Mouse (Mus musculus) liver, embryonic 13.5 days (tissue): ENCODE data around the gene Rnf144a. TPM values are rescaled to one million over a fixed set of nuclear protein-coding genes. Genes with fewer than 3 reads are reported as not detected.

Experiments used
- ATAC-seq: fragments of 200-750 bp; cut with Nextera tagmentation; 2 replicates; pipeline ENCODE4 v1.8.0; 2017; ENCODE audit warnings: low read depth, mild to moderate bottlenecking, moderate number of reproducible peaks, moderate library complexity
- DNase-seq: peaks from one replicate; pipeline ENCODE4 v3.0.0; 2022
- H3K27ac ChIP-seq: fragments of 300-500 bp; sonication (generic); 2 replicates; pipeline ENCODE4 v1.5.1; 2015; ENCODE audit warnings: moderate library complexity, mild to moderate bottlenecking, inconsistent platforms
- H3K27me3 ChIP-seq: fragments of 300-500 bp; sonication (generic); 2 replicates; pipeline ENCODE4 v1.6.1; 2015; ENCODE audit warnings: mild to moderate bottlenecking, inconsistent platforms
- H3K36me3 ChIP-seq: fragments of 300-500 bp; sonication (generic); 2 replicates; pipeline ENCODE4 v1.6.1; 2015; ENCODE audit warnings: mild to moderate bottlenecking, inconsistent platforms
- H3K4me1 ChIP-seq: fragments of 300-500 bp; sonication (generic); replicated peaks from 2 replicates; pipeline ENCODE4 v1.6.1; 2015; ENCODE audit warnings: inconsistent platforms
- H3K4me2 ChIP-seq: fragments of 300-500 bp; sonication (generic); 2 replicates; pipeline ENCODE4 v1.6.1; 2015; ENCODE audit warnings: inconsistent platforms, mild to moderate bottlenecking, moderate library complexity
- H3K4me3 ChIP-seq: fragments of 300-500 bp; sonication (generic); replicated peaks from 2 replicates; pipeline ENCODE4 v1.5.1; 2015; ENCODE audit warnings: mild to moderate bottlenecking, inconsistent platforms
- H3K9ac ChIP-seq: fragments of 300-500 bp; sonication (generic); 2 replicates; pipeline ENCODE4 v1.6.1; 2015; ENCODE audit warnings: mild to moderate bottlenecking, inconsistent platforms
- H3K9me3 ChIP-seq: fragments of 300-500 bp; sonication (generic); replicated peaks from 2 replicates; pipeline ENCODE4 v1.6.1; 2016; ENCODE audit warnings: inconsistent platforms
- WGBS: fragments of 180-500 bp; shearing (Covaris S2); methylation state at CpG from one replicate; pipeline ENCODE4 v1.1.7; 2015; ENCODE audit not compliant: insufficient replicate concordance; 5-methylcytosine and 5-hydroxymethylcytosine counted together
- polyA plus RNA-seq: library from polyadenylated mRNA; unstranded; fragments of >200 nt; fragmentation: Nextera tagmentation; extraction: Ambion mirVana; gene quantifications from 2 replicates; pipeline ENCODE4 v1.2.1, GENCODE M21; 2015

The Rnf144a gene
- 1.6 and 2.8 TPM in 2 replicates for polyA plus RNA-seq

DNA sequence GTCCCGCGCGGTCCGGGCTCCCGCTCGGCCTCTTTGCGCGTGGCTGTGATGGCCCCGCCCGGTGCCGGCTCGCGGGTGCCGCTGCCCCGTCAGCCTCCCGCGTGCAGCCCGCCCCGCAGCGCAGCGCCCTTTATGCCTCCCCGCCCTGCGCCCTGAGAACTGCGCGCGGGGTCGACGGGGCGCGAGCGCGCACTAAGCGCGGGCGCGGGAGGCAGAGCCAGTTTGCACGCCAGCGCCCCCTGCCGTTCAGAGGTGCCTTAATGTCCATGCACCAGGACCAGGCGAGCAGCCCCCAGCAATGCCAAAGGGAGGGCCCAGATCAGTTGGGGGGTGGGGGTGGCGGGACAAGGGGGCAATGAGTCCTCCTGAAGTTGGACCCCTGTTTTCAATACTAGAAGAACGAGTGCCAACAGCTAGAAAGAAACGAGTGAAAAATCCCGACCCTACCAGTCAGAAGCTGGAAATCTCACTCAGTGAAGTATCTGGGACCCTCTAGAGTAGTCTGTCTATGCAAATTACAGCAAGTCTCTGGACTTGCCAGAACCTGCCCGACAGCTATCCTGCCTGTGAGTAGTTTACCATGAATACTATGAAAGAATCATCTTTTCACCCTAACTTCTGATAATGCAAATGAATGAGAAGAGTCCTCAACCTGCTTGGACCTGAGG lies at the start of gene Rnf144a:
Gene Rnf144a (minus strand): TSS at position 151 of the 668 bp plus-strand sequence.
- WGBS = 1% methylated on average over 34 of the region's 45 CpGs
- peaks cover 32% of the 10 kb centered on the region for H3K27me3 ChIP-seq
- DNase-seq (peak; percentile 53), ATAC-seq (peak; percentile 74)
- H3K27ac ChIP-seq = no peak within 1 kb of the TSS
- H3K4me3 ChIP-seq = peak within 1 kb of the TSS; percentile 70
- H3K4me1 ChIP-seq = no peaks in the 10 kb centered on the region
- peak within 1 kb of the TSS; percentile 83 for H3K4me2 ChIP-seq
- H3K36me3 ChIP-seq = no peaks in the 10 kb centered on the region
- H3K9ac ChIP-seq = peak within 1 kb of the TSS; percentile 70
- no peaks in the 10 kb centered on the region for H3K9me3 ChIP-seq

DNA sequence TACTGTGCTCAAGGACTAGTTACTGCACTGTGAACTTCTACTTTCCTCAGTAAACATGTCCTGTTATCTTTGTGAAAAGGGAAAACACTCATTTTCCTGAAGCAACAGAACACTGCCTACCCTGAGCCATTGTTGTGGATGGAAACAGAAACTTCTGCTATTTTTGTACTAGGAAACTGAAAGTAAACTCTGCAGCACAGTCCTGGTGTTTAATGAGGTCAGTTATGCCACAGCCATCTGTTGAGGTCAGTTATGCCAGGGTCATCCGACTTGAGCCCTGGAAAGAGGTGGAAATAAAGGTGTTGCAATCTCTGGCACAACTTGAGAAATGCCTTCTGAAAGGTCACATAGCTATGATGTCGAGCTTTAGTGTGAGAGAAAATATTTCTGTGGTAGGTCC lies 45.0 kb upstream of the Rnf144a start:
- H3K4me3 ChIP-seq = no peak overlapping the region
- ATAC-seq (no peak), DNase-seq (no peak)
- H3K4me1 ChIP-seq = peaks cover 12% of the 10 kb centered on the region
- no peaks in the 10 kb centered on the region for H3K36me3 ChIP-seq
- no peak overlapping the region for H3K9ac ChIP-seq
- no peaks in the 10 kb centered on the region for H3K9me3 ChIP-seq
- no peak overlapping the region for H3K27ac ChIP-seq
- 10% methylated on average over 2 of the region's 2 CpGs for WGBS
- no peak overlapping the region for H3K4me2 ChIP-seq
- H3K27me3 ChIP-seq = no peaks in the 10 kb centered on the region

DNA sequence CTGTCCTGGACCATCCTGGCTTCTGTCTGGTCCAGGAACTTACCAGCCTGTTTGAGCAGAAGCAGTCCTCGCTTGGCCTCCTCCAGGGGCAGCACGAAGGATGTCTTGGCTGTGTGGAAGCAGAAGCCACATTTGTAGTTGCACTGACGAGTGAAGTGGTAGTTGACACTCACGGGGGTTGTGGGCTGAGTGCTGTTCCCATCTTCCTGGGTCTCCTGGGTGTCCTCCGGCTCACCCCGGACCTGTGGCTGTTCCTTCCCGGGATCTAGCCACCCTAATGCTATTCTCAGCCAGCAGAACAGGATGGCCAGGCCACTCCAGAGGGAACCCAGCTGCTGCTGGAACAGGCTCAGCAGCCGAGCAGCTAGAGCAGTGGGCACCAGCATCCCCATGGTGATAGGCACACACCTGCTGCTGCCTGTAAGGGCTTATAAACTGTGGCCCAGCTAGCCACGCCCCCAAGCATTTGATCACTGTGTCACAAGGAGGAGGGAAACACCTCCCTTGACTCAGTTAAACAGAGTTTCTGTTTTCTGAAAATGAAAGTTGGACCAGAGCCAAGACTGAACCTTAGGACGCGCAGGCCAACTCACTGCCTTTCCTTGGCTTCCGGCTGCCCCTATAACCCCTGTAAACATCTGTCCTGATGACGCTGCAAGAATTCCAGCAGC lies 41.1 kb upstream of the Rnf144a start, which contains the start of gene Rsad2:
Gene Rsad2 (minus strand): TSS at position 425 of the 671 bp plus-strand sequence.
- no peak within 1 kb of the TSS for H3K4me3 ChIP-seq
- H3K4me2 ChIP-seq = peak within 1 kb of the TSS; percentile 38
- no peaks in the 10 kb centered on the region for H3K9me3 ChIP-seq
- H3K27ac ChIP-seq = peak within 1 kb of the TSS; percentile 1; the same call in 1 of the 2 replicates
- no peaks in the 10 kb centered on the region for H3K27me3 ChIP-seq
- no peak within 1 kb of the TSS for H3K9ac ChIP-seq
- no peaks in the 10 kb centered on the region for H3K36me3 ChIP-seq
- peaks cover 30% of the 10 kb centered on the region for H3K4me1 ChIP-seq
- WGBS = 50% methylated on average over 13 of the region's 13 CpGs
- DNase-seq (no peak), ATAC-seq (peak; percentile 77)

DNA sequence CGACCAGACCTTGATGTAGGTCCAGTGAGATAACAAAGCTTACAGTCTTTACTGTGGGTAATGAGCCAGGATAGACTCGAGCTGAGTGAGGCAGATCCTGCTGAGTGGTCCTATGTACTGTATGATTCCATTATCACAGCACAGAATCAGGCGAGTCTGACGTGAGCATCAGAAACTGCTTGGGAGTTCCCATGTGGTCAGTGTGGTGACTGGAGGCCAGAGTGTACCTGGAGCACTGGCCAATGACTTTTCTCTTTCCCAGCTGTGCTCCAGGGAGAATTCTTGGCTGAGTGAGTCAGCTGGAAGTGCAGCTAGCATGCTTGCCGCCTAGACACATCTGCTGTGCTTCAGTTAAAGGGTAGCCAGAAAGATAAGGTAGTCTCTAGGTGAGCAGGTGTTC lies 39.6 kb upstream of the Rnf144a start:
- Histone ChIP-seq H3K27me3 (no peaks in the 10 kb centered on the region), H3K4me1 (peaks cover 29% of the 10 kb centered on the region), H3K36me3 (no peaks in the 10 kb centered on the region), H3K27ac (no peak overlapping the region), H3K9me3 (no peaks in the 10 kb centered on the region), H3K4me2 (no peak overlapping the region), H3K4me3 (no peak overlapping the region), H3K9ac (no peak overlapping the region)
- ATAC-seq (no peak), DNase-seq (no peak)
- WGBS = 25% methylated on average over 5 of the region's 5 CpGs

DNA sequence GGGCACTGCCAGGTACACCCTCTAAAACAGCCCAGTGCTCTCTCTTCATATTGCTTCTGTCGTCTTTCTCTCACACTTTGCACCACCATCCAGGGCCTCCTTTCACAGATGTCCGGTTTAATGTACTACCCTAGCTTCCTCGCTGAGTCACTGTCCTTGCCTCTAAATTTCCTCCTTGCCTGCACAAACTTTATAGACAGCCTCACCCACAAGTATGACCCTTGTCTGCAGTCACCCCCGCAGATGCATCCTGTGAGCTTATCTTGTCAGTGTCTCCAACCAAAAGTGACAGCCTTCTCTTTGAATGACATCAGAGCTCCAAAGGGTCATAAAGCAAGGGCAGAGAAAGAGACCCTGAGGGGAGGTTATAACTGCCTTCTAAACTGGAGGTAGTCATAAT lies 37.9 kb upstream of the Rnf144a start:
- WGBS = 12% methylated on average over 4 of the region's 4 CpGs
- no peaks in the 10 kb centered on the region for H3K36me3 ChIP-seq

DNA sequence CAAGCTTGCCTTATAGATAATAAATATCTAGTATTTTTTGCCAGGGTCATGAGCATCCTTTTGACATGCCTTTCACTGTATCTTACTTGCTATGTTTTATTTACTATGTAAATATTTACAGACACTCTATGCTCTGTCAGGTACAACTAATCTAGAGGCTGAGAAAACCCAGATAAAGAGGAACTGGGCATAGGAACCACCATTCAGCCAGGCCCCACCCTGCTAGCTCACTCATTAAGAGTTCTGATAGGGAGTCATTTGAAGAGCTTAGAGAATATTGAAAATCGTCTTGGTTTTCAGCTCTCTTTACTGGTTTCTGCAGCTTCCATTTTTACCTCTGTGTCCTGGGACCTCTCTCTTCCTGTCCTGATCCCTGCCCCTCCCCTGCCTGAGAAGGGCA lies 36.1 kb upstream of the Rnf144a start:
- ATAC-seq = peak; percentile 46; the same call in 1 of the 2 replicates
- H3K4me3 ChIP-seq = no peak overlapping the region
- 3% methylated on average over 1 of the region's 1 CpGs for WGBS

More for the DNA sequence above, 37.9 kb upstream of the Rnf144a start:
- no peak for ATAC-seq
- no peak for DNase-seq
- Histone ChIP-seq H3K9ac (no peak overlapping the region), H3K9me3 (no peaks in the 10 kb centered on the region), H3K4me3 (no peak overlapping the region), H3K4me2 (no peak overlapping the region), H3K4me1 (peaks cover 29% of the 10 kb centered on the region), H3K27me3 (no peaks in the 10 kb centered on the region), H3K27ac (no peak overlapping the region)

DNA sequence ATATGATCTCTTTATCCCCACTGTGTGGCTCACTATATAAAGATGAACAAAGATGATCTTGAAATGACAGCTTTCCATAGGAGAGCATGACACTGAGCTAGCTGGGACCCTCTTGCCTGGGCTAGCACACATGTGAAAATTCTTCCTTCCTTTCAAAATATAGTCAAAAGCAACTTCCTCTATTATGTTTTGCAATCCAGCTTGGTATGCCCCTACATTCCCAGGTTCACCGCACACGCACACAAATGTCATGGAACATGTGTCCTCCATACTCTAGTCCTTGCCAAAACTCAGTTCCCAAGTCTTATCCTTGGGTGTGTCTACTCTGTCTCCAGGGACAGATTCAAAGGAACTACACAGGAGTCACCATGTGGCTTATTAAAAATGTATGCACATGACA lies 34.4 kb upstream of the Rnf144a start:
- WGBS = 73% methylated on average over 2 of the region's 2 CpGs
- H3K27ac ChIP-seq = no peak overlapping the region
- no peak overlapping the region for H3K4me2 ChIP-seq
- peaks cover 17% of the 10 kb centered on the region for H3K4me1 ChIP-seq
- H3K27me3 ChIP-seq = no peaks in the 10 kb centered on the region
- ATAC-seq (no peak), DNase-seq (no peak)
- H3K36me3 ChIP-seq = no peaks in the 10 kb centered on the region
- no peak overlapping the region for H3K9ac ChIP-seq
- no peak overlapping the region for H3K4me3 ChIP-seq
- H3K9me3 ChIP-seq = no peaks in the 10 kb centered on the region

More for the DNA sequence above, 36.1 kb upstream of the Rnf144a start:
- DNase-seq = no peak
- H3K4me1 ChIP-seq = peaks cover 25% of the 10 kb centered on the region
- H3K27me3 ChIP-seq = no peaks in the 10 kb centered on the region
- no peaks in the 10 kb centered on the region for H3K9me3 ChIP-seq
- H3K4me2 ChIP-seq = no peak overlapping the region
- no peaks in the 10 kb centered on the region for H3K36me3 ChIP-seq
- H3K9ac ChIP-seq = no peak overlapping the region
- H3K27ac ChIP-seq = no peak overlapping the region

DNA sequence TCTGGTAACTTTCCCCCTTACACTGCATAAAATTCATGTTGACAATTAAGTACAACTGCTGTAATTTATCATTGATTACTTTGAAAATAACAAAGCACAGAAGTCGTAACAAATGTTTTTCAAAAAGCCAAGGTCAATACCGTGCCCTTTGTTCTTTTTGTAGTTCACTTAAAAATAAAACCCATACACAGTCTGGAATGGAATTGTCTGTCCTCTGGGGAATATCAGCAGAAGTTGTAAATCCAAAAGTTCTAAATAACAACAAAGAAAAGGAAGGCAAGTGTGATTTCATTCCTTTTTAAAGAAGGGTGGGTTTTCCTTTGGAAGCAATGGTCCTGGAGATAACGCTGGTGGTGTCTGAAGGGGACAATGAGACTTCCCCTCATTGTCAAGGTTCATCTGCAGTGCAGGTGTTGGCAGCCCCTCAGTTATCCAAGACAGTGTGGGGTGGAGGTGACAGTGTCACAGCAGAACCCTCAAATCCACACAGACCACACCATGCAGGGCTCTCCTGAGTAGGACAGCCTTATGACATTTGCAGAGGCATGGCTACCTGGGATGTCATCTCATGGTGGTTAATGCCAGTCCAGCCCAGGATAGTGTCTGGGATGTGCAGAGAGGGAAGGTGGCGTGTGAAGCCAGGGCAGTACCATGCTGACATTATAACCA lies 31.5 kb upstream of the Rnf144a start:
- no peaks in the 10 kb centered on the region for H3K36me3 ChIP-seq
- H3K9me3 ChIP-seq = no peaks in the 10 kb centered on the region
- H3K9ac ChIP-seq = no peak overlapping the region
- peaks cover 5% of the 10 kb centered on the region for H3K4me1 ChIP-seq
- WGBS = 50% methylated on average over 4 of the region's 4 CpGs
- H3K4me3 ChIP-seq = no peak overlapping the region
- ATAC-seq (no peak), DNase-seq (no peak)
- H3K27ac ChIP-seq = no peak overlapping the region
- no peak overlapping the region for H3K4me2 ChIP-seq
- no peaks in the 10 kb centered on the region for H3K27me3 ChIP-seq

DNA sequence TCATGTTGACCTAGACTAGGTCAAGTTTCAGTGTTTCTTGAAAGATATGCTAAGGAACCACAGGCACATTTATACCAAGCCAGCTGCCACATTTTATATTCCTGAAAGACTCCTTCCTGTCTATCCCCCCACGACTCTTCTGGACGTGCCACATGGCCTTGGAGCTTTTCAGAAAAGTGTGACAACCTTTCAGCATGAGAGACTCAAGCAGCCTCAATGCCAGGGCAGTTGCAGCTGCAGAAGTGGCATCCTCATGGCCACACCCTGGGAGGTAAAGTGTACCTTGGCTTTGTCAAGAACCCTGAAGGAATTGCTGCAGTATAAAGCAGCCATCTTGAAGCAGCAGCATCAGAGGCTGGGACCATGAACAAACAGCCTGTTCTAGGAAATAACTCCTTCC lies 29.5 kb upstream of the Rnf144a start:
- no peaks in the 10 kb centered on the region for H3K4me1 ChIP-seq
- DNase-seq (no peak), ATAC-seq (no peak)
- no peaks in the 10 kb centered on the region for H3K36me3 ChIP-seq
- H3K4me3 ChIP-seq = no peak overlapping the region
- H3K27ac ChIP-seq = no peak overlapping the region
- no peaks in the 10 kb centered on the region for H3K27me3 ChIP-seq
- 65% methylated on average over 2 of the region's 2 CpGs for WGBS
- H3K9ac ChIP-seq = no peak overlapping the region
- no peaks in the 10 kb centered on the region for H3K9me3 ChIP-seq
- H3K4me2 ChIP-seq = no peak overlapping the region

DNA sequence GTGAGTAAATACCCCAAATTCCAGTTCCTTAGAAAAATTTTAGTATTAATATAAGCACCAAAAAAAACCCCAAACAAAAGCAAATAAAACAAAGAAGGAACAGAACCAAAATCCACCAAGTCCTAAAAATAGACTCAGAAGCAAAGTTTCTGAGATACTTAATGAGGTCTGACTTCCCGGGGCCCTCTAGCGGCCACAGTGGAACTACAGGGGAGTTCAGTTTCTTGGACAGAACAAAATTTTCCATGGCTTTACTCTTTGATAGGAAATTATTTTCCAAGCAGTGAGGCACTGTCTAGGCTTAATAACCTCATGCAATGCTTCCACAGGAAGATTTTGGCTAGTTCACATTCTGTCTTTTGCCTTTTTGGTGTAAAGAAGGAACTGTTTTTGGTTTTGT lies 29.0 kb upstream of the Rnf144a start:
- H3K4me2 ChIP-seq = no peak overlapping the region
- no peak overlapping the region for H3K27ac ChIP-seq
- no peaks in the 10 kb centered on the region for H3K36me3 ChIP-seq
- peak; percentile 28 for DNase-seq
- no peak overlapping the region for H3K9ac ChIP-seq
- no peaks in the 10 kb centered on the region for H3K27me3 ChIP-seq
- H3K9me3 ChIP-seq = no peaks in the 10 kb centered on the region
- no peaks in the 10 kb centered on the region for H3K4me1 ChIP-seq
- ATAC-seq = no peak
- WGBS = 0% methylated on average over 2 of the region's 2 CpGs
- no peak overlapping the region for H3K4me3 ChIP-seq

DNA sequence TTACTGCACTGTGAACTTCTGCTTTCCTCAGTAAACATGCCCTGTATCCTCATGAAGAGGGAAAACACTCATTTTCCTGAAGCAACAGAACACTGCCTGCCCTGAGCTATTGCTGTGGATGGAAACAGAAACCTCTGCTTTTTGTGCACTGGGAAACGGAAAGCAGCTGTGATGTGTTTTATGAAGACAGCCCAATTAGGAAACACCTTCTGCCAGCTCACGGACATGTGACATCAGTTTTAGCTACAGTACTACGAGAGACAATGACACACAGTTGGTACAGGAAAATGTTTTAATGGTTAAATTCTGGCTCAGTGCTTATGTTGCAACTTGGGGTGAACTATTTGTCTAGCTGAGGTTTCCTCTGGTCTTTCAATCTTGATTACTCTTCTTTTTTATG lies 24.3 kb upstream of the Rnf144a start:
- no peak overlapping the region for H3K4me3 ChIP-seq
- 66% methylated on average over 3 of the region's 3 CpGs for WGBS
- no peaks in the 10 kb centered on the region for H3K27me3 ChIP-seq
- H3K9ac ChIP-seq = no peak overlapping the region
- no peaks in the 10 kb centered on the region for H3K4me1 ChIP-seq
- H3K4me2 ChIP-seq = no peak overlapping the region
- no peak for ATAC-seq
- H3K27ac ChIP-seq = no peak overlapping the region
- H3K9me3 ChIP-seq = no peaks in the 10 kb centered on the region
- no peaks in the 10 kb centered on the region for H3K36me3 ChIP-seq
- DNase-seq = no peak
